Mouse (Mus musculus): Measurements from ENCODE around the gene Tecr.
A peak's percentile ranks its signal among the peaks of the same experiment; 100 is the strongest.

Tecr gene

GRCm38 (mm10) chr8:83607661-83608397 lies at the start of gene Tecr, which contains the start of gene Dnajb1:
Gene Tecr (minus strand): TSS chr8:83607971.
Gene Dnajb1 (plus strand): TSS chr8:83608193.
- peak; percentile 97 for DNase-seq (ENCODE audit: low read depth, low spot score)

GRCm38 (mm10) chr8:83656484-83657246 lies 48.9 kb upstream of the Tecr start:
- DNase-seq (ENCODE audit: low read depth, low spot score) = no peak

DNA sequence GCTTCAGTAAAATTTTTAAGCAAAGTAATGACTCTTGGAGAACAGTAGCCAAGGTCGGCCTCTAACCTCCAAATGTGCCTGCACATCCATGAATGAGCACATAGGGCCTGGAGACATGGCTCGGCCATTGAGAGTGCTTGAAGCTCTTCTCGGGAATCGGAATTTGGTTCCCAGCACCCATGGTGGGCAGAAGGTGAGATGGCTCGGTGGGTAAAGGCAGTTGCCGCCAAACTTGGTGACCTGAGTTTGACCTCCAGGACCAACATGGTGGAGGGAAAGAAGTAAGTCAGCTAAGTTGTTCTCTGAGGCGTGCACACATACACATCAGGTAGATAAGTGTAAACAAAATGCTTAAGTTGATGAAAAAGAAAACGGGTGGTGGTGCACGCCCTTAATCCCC lies 48.3 kb upstream of the Tecr start:
- no peak for DNase-seq (ENCODE audit: low read depth, low spot score)

- no peak for DNase-seq (ENCODE audit: low read depth, low spot score)
These were observed 47.0 kb upstream of the Tecr start for GRCm38 (mm10) chr8:83654725-83655124.

- DNase-seq (ENCODE audit: low read depth, low spot score) = no peak
These were observed 45.9 kb upstream of the Tecr start for GRCm38 (mm10) chr8:83653662-83654017.

- no peak for DNase-seq (ENCODE audit: low read depth, low spot score)
These were observed 45.2 kb upstream of the Tecr start for GRCm38 (mm10) chr8:83652744-83653661.

DNA sequence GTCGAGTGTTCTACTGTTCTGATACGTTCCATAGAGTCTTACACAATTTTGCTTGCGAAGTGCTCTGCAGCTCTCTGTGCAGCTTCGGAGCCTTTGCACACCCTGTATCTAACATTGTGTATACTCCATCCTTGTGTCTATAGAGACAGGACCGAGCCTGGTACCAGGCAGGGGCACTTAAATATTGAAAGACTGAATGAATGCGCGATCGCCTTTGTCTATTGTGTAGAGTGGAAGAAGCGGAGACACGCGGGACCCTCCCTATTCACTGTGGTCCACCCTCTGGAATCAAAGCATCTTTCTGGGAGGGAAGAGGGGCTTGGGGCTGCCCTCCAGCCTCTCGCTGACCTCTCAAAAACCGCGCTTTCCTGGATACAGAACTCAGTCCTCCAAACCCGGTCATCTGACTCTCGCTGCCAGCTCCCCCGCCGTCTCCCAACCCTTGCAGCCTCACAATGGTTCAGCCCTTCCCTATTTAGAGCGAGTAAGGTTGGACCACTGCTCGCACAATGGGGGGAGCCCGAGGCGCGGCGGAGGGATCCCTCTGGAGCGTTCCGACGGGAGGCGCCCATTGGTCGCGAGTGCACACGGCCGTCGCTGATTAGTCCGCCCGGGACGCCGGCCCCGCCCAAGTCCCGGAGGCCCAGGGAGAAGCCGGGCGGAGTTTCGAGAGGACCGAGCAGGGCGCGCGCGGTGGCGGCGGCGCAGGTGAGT lies 44.4 kb upstream of the Tecr start, which contains the start of gene Gipc1:
Gene Gipc1, plus strand, starts transcription at position 648 of the 714 bp plus-strand sequence.
- DNase-seq (ENCODE audit: low read depth, low spot score) = peak; percentile 96

- no peak for DNase-seq (ENCODE audit: low read depth, low spot score)
These were observed 41.9 kb upstream of the Tecr start for GRCm38 (mm10) chr8:83649699-83650098.

DNA sequence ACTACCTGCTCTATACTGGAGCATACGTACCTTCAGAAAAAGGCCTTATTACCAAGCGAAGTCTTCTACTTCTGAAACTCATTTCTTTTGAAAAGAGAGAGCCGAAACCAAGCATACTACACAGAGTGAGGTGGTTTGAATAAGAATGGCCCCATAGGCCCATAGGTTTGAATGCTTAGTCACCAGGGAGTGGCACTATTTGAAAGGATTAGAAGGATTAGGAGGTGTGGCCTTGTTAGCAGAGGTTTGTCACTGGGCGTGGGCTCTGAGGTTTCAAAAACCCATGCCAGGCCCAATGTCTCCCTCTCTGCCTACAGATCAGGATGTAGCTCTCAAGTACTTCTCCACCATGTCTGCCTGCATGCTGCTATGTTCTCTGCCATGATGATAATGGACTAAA lies 40.3 kb upstream of the Tecr start:
- DNase-seq (ENCODE audit: low read depth, low spot score) = no peak

- DNase-seq (ENCODE audit: low read depth, low spot score) = no peak
These were observed 39.7 kb upstream of the Tecr start for GRCm38 (mm10) chr8:83647511-83647910.

- DNase-seq (ENCODE audit: low read depth, low spot score) = no peak
These were observed 31.9 kb upstream of the Tecr start for GRCm38 (mm10) chr8:83639649-83640048.

GRCm38 (mm10) chr8:83638856-83639255 lies 31.1 kb upstream of the Tecr start:
- DNase-seq (ENCODE audit: low read depth, low spot score) = no peak

DNA sequence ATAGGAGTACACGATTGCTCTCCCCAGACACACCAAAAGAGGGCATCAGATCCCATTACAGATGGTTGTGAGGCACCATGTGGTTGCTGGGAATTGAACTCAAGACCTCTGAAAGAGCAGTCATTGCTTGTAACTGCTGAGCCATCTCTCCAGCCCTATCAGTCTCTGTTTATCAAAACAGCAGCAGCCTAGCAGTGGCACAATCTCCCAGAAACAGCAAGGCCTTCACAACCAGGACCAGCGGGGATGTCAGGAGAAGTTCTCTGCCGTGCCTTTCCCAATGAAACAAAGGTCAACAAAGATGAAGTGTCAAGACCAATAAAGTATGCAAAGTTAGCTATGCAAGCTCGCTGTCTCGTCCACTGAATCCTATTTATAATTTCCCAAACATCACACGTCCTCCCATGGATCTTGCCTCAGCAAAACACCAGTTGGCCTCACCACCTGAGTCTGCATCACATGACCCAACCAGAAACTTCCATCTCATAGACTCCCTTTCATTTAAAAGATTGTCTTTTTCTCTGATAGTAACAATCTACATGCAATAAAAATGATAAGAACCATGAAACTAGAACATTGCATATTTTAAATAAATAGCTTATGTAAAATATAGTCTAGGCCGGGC lies 24.4 kb upstream of the Tecr start:
- no peak for DNase-seq (ENCODE audit: low read depth, low spot score)

DNA sequence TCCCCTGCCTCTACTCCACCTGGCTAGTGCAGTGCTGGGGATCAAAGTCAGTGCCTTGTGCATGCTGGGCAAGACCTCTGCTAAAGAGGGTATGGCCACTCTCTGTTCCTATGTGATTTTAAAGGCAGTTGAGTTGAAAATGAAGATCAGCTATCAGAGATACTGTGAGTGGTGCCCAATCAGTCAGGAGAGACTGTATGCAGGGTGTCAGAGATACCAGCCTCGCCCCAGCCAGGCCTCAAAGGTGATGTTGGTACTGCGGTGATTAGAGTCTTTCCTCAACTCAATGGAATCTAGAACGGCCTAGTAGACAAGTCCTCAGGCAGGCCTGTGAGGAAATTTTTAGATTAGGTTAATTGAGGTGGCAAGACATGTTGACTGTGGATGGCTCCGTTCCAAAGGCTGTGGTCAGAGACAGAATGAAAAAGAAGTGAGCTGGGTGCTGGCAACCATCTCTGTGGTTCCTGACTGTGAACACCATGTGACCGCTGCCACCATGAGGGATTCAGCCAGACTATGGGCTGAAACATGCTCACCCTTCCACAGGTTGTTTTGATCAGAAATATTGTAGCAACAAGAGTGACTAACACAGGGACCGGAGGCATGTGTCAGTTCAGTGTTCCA lies 18.0 kb upstream of the Tecr start:
- no peak for DNase-seq (ENCODE audit: low read depth, low spot score)

GRCm38 (mm10) chr8:83624739-83625138 lies 17.0 kb upstream of the Tecr start:
- no peak for DNase-seq (ENCODE audit: low read depth, low spot score)

DNA sequence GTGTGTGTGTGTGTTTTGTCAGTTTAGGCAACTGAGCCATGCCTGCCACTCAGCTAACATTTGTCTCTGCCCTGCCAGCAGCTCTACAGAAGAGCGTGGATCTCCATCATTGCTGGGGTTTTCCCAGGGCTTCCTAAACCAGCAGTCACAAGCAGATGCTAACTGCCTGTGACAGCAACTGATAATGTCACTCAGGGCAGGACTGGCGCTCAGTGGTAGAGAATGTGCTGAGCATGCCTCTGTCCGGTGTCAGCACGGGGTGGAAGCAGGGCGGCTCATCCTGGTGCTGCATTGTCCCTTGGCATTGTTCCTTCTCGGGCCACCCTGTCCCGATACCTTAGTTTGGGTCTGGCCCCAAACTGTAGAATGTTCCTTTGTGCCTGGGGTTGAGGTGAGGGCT lies 15.8 kb upstream of the Tecr start:
- DNase-seq (ENCODE audit: low read depth, low spot score) = no peak

DNA sequence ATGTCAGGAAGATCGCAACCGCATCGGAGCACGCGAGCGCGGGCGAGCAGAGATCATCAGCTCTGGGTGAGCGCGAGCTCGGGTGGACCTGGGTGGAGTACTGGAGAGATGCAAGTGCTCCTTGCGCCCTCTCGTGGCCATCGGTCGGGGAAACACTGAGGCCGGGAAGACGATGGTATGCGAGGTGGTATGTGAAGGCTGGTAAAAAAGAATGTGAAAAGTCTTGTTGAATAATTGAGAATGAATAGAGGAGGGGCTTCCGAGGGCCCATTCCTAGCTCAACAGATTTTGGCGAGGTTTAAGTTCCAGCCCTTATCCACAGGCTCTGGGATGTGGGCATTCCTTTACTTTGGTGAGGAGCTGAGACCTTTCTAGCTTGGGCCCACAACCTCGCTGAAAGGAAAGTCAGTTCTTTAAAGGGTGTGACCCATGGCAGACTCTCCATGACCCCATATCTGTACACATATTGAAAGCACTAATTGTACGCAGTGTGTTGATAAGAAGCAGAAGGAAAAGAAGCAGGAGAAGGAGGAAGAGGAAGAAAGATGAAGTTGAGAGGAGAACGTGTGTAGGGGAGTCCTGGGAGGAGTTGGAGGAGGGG lies 14.7 kb upstream of the Tecr start:
- DNase-seq (ENCODE audit: low read depth, low spot score) = peak; percentile 60

DNA sequence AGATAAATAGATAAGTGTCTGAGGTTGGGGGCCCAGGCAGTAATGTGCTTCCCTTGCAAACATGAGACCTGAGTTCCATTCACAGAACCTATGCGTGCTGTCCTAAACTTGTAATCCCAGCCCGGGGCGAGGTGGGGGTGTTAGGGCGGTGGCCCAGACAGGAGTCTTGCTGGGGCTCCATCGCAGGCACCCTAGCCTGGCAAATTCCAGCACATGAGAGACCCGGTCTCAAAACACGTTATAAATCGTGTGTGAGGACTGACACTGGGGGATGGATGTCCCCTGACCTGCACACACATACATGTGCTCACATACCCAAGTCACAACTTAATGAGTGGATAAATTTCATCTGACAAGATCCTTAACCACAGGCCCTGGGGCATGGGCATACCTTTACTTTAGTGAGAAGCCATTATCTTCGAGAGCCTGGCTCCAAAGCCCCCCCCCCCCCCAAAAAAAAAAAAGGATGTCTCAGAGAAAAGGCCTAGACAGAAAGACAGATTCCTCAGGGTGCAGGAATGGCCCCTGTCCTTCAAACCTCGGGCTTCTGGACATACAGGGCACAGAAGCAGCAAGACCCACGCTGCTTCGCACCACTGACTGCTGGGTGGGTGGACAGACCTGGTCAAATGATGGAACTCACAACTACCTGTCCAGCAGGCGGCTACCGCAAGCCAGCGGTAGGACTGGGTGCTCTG lies 14.1 kb upstream of the Tecr start:
- no peak for DNase-seq (ENCODE audit: low read depth, low spot score)

GRCm38 (mm10) chr8:83619568-83620285 lies 12.0 kb upstream of the Tecr start:
- DNase-seq (ENCODE audit: low read depth, low spot score) = no peak
